Mouse (Mus musculus): ENCODE data around the gene Celf1. TPM values are rescaled to one million over a fixed set of nuclear protein-coding genes. Genes with fewer than 3 reads are reported as not detected.
A peak's percentile ranks its signal among the peaks of the same experiment; 100 is the strongest.

Celf1 gene
- polyA plus RNA-seq, 1 experiment from 2014 or later: 81.3 TPM

DNA sequence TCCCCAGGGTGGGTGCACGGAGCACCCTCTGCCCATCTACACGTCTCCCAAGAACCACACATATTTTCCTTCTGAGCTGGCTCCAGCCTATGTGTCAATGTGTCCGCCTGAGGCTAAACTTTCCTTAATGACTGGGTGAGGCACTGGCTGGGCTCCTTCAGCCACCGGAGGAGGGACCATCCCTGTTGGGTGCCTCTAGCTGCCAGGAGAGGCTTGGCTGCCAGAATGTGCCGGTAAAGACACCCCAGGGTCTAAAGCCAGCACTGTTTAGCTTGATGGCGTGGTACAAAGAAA is 128.6 kb downstream of the Celf1 start:
- Histone ChIP-seq H3K9ac (replicated peaks; ENCODE audit: low read length) (peak overlapping the region; percentile 25; the same call in 1 of the 2 replicates), H3K4me3 (ENCODE audit: low read depth, low read length) (no peak overlapping the region), H3K4me1 (ENCODE audit: control insufficient read depth, insufficient read depth, low read length) (no peaks in the 10 kb centered on the region), H3K4me2 (ENCODE audit: low read depth, low read length) (peak overlapping the region; percentile 82), H3K27ac (replicated peaks; ENCODE audit: low read depth, low read length) (no peak overlapping the region), H3K27me3 (ENCODE audit: control insufficient read depth, insufficient read depth, low read length) (no peaks in the 10 kb centered on the region), H3K9me3 (replicated peaks; ENCODE audit: control insufficient read depth, low read length) (no peaks in the 10 kb centered on the region), H3K36me3 (replicated peaks; ENCODE audit: control insufficient read depth, insufficient read depth, low read depth, low read length) (no peaks in the 10 kb centered on the region; the same call in 1 of the 2 replicates)
- WGBS: 49% methylated on average over 6 of the region's 6 CpGs
- no peak for ATAC-seq (replicated peaks; ENCODE audit: insufficient number of reproducible peaks, low FRiP score, low TSS enrichment, low read depth)
- DNase-seq (ENCODE audit: low spot score): no peak

Other genes starting within 250 kb of the Celf1 start
- gene Fnbp4, start 195.0 kb upstream of the Celf1 start, polyA plus RNA-seq (2014; fragmentation: Nextera tagmentation; extraction: Ambion mirVana): 83.9 and 86.7 TPM in 2 replicates
- 0.91 and 1.3 TPM in 2 replicates for gene Agbl2, start 157.7 kb upstream of the Celf1 start, polyA plus RNA-seq (2014; fragmentation: Nextera tagmentation; extraction: Ambion mirVana)
- gene Mtch2, start 93.2 kb upstream of the Celf1 start, polyA plus RNA-seq (2014; fragmentation: Nextera tagmentation; extraction: Ambion mirVana): 239 and 261 TPM in 2 replicates
- gene C1qtnf4, start 54.5 kb upstream of the Celf1 start, polyA plus RNA-seq (2014; fragmentation: Nextera tagmentation; extraction: Ambion mirVana): 12.8 and 13.7 TPM in 2 replicates
- gene Kbtbd4, start 35.6 kb upstream of the Celf1 start, polyA plus RNA-seq (2014; fragmentation: Nextera tagmentation; extraction: Ambion mirVana): 51.4 and 53.1 TPM in 2 replicates
- gene Ndufs3, start 35.6 kb upstream of the Celf1 start, polyA plus RNA-seq (2014; fragmentation: Nextera tagmentation; extraction: Ambion mirVana): 227 and 230 TPM in 2 replicates
- gene Rapsn, start 95.2 kb downstream of the Celf1 start, polyA plus RNA-seq (2014; fragmentation: Nextera tagmentation; extraction: Ambion mirVana): 3.5 and 4.5 TPM in 2 replicates
- gene Psmc3, start 113.6 kb downstream of the Celf1 start, polyA plus RNA-seq (2014; fragmentation: Nextera tagmentation; extraction: Ambion mirVana): 388 and 406 TPM in 2 replicates
- 22.0 and 22.1 TPM in 2 replicates for gene Slc39a13, start 130.0 kb downstream of the Celf1 start, polyA plus RNA-seq (2014; fragmentation: Nextera tagmentation; extraction: Ambion mirVana)
- 3.0 and 3.6 TPM in 2 replicates for gene Spi1, start 142.0 kb downstream of the Celf1 start, polyA plus RNA-seq (2014; fragmentation: Nextera tagmentation; extraction: Ambion mirVana)
- 0.25 and 1.6 TPM in 2 replicates for gene Mybpc3, start 177.8 kb downstream of the Celf1 start, polyA plus RNA-seq (2014; fragmentation: Nextera tagmentation; extraction: Ambion mirVana)
- gene Madd, start 243.5 kb downstream of the Celf1 start, polyA plus RNA-seq (2014; fragmentation: Nextera tagmentation; extraction: Ambion mirVana): 7.9 and 8.0 TPM in 2 replicates